Mouse (Mus musculus) hematopoietic stem cell, adult 5-6 weeks (primary cell): ENCODE measurements around the gene Lypd6. TPM values are rescaled to one million over a fixed set of nuclear protein-coding genes. Genes with fewer than 3 reads are reported as not detected.

Experiments used
- ATAC-seq, 2 experiments: fragments of 125-278 bp in 1 of 2; replicated peaks in 1 of 2; 2 replicates each; pipeline ENCODE4 v1.8.0; 2016 to 2017; ENCODE audit warnings: inconsistent platforms in 2 of 2, mild to moderate bottlenecking in 2 of 2, moderate number of reproducible peaks in 2 of 2, low read depth in 1 of 2, moderate TSS enrichment in 1 of 2; ENCODE audit not compliant: low FRiP score in 2 of 2, poor library complexity in 2 of 2, severe bottlenecking in 2 of 2, insufficient read depth in 1 of 2, low TSS enrichment in 1 of 2
- total RNA-seq: library from RNA; stranded (forward); fragments of 172-1452, 232-1000 nt; gene quantifications from 2 replicates; pipeline ENCODE4 v1.2.3, GENCODE M21; 2017

The Lypd6 gene
- total RNA-seq, 1 experiment from 2014 or later = 1.0 TPM

DNA sequence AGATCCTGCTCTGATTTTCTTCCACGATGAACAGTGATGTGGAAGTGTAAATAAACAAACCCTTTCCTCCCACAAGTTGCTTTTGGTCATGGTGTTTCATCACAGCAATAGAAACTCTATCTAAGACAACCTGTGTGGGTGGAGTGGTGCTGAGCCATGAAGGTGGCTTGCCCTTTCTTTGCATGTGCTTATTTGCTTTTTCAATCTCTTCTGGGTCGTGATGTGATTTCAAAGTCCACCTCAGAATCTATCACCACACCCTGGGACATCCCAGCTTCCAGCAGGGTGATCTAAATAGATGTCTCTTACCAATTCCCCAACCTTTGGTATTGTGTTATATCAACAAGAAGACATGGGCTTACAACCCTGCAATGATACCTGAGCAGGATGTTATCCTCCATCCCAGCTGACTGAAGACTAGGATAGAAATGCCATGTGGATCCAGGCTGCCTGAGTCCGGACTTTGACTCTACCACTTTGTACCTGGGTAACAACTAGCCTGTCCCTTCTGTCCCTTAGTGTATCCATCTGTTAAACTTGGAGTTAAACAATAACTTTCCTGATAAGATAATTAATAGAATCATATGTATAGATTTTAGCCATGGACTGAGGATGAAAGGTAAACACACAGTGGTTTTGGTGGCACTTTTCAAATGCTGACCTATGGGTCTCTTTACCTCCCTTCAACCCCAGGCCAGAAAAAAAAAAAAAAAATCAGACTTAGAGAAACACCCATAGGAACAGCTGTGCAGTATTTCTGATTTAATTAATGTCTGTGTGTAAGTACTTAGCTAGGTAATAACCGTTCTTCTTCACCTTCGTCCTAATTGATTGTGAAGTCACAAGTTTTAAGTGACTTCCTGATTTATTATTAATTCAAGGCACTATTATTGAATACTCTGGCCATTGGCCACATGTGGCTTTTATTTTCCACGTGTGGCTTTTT, 83.3 kb downstream of the Lypd6 start:
- ATAC-seq = no peak

DNA sequence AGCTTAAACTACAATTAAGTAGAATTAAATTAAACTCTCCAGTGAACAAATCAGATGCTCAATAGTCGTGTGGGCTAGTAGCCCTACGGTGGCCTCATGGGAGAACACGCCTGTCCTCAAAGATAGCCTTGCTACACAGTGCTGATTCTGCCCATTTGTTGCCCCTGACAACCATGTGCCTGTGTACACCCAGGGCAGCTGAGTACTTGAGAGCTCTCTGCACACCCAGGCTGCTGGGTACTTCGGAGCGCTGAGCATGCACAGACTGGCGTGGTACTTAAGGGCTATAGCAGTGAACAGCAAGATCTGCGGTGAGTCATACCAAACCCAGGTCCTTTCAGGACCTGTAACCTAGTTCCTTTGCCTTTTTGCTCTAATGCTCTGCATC, 84.0 kb downstream of the Lypd6 start:
- ATAC-seq = no peak

DNA sequence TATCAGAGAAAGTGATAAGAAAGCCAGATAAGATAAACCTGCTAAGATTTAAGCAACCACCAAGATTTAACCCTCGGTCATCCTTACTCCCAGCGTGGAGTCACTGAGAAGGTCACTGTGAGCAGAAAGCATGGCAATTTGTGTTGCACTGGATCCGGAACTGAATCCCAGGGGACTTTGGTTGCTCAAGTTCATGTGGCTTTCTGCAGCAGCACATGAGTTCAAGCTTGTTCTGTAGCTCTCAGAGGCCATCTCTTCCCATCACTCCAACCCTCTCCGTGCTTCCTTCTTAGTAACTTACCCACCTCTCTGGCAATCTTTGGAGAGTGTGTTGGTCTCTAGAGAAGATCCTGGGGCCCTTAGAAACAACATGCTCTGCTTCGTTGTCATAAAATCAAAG, 84.6 kb downstream of the Lypd6 start:
- ATAC-seq = no peak

DNA sequence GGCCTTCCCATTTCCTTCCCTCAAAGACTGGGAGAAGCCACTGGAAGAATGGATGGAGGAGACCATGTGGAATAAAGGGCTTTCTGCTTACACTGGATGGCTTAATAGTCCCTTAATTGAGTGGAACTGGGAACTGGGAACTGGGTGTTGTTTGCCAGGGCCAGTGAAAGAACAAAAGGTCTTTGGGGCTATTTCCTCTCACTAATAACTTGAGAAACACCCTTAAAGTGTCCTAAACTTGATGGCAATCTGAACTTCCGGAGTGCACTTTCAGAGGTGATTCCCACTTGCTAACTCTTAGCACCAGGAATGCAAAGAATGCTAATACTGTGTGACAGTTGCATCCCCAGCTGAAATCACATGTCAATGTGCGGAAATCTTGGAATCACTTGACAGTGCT, 85.2 kb downstream of the Lypd6 start:
- no peak for ATAC-seq

DNA sequence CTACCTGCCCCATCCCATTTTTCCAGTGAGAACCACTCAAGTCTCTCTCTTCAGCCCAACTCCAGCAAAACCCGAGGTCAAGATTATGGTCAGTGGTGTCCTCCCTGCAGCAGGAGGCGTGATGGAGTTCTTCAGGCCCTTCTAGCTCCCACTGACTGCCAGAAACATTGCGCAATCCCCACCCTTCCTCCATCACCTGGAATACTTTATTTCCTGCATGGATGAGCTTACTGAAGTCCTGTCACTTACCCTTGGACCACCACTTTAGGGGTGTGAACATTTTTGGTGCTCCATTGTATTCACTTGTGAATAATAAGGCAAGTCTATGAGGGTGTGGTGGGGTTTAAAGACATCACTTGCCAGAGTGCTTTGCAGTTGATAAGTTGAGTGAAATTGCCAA, 85.7 kb downstream of the Lypd6 start:
- ATAC-seq = no peak

DNA sequence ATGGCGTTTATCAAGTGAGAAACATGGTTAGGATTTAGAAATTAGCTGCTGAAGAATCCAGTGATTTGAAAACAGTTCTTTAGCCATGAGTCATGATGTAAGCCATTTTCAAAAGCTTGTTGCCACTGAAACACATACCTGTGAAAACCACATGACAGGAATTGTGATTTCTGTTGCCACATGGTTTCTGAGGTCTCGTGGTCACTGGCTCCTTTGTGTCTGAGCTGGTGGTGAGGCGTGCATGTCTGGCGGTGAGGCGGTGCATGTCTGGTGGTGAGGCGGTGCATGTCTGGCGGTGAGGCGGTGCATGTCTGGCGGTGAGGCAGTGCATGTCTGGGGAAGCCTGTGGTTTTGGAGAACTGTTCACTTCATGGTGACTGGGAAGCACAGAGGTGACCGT, 89.8 kb downstream of the Lypd6 start:
- ATAC-seq = no peak

DNA sequence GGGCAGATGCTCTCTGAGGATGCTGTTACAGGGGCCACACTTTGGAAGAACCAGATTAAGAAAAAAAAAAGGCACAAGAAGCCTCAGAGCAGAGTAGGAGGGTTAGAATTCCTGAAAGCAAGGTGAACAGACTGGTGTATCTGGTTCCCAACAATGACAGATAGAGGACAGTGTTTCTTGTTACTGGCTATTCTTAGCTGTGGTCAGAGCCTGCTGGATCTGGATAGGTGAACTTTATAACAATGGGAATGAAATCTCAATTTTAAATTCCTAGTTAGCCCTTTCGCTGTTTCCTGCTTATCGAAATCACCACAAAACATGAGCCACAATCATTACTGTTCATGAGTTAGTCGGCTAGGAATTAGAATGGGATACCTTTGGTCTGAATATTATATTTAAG, 93.8 kb downstream of the Lypd6 start:
- ATAC-seq = no peak

DNA sequence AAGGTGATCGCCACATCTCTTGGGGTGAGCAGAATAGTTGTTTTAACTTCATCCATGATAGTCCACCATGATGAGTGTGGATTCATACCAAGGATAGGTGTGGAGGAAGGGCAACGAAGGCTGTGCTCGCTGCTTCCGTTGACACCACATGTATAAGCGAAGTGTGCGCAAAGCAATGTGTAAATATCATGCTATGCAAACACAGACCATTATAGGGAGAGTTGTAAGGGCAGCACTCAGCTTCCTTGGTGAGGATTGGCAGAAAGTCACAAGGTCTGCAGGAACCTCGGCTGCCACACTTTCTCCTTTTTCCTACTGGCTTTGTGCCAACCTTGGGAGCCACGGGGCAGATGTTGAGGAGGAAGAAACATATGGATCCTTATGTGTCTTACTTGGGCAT, 97.4 kb downstream of the Lypd6 start:
- no peak for ATAC-seq

DNA sequence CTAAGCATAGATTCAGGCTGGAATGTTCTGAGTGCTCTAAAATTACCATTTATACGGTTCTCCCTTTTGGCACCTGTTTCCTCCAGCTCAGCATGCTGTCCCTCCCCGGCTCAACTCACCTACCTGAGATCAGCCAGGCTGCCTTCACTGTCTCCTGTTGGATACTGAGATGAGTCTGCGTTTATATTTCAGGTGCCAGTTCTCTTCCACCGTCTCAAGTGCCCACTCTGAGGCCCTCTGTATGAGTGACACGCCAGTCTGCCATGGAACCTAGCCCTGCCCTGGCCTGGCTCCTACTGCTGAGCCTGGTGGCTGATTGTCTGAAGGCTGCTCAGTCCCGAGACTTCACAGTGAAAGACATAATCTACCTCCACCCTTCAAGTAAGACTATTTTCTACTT, 99.0 kb downstream of the Lypd6 start:
- no peak for ATAC-seq

DNA sequence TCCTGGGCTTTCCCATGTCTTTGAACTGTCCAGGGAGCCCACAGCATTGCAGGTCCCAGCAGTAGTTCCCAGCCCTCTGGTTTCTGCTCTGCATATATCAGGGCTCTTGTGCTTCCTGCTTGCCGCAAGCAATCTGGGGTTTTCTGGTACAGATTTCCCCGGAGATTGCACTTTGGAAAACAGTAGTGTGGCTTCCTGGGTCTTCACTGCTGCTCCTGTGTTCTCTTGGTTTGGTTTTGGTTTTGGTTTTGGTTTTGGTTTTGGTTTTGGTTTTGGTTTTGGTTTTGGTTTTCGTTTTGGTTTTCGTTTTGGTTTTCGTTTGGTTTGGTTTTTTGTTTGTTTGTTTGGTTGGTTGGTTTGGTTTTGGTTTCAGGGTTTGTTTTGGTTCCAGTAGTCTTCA, 99.9 kb downstream of the Lypd6 start:
- no peak for ATAC-seq

DNA sequence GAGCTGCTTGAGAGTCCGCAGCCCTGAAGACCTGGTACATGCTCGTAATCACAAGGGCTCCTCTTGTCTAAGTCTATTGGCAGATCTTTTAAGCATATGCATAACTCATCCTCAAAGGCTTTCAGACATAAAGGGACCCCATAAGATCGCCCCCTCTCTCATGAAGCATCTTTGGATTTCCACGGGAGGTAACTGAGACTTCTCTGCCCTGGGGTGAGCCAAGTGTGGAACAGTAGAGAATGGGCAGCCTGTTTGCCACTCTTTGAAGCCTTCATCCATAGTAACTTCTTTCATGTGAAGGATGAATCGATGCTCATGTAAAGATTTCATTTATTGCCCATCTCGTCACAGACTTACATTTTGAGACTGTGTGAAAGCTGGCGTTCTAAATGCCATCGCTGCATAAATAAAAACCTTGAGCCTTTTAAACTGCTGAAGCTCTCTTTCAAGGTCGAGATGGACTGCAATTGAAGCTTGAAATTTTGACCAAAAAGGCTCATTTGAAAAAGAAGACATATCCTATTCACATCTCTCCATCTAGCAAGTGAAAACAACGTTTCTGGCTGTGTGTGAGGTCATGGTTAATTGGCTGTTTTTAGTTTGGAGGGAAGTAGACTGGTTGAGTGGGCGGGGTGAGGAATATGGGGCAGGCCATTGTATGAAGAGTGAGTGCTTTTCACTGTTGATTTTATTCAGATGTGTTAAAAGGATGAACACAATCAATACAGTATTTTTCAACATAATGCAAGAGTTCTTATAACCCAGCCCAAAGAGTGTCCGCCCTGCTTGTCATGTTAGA, 107.7 kb downstream of the Lypd6 start:
- no peak for ATAC-seq

DNA sequence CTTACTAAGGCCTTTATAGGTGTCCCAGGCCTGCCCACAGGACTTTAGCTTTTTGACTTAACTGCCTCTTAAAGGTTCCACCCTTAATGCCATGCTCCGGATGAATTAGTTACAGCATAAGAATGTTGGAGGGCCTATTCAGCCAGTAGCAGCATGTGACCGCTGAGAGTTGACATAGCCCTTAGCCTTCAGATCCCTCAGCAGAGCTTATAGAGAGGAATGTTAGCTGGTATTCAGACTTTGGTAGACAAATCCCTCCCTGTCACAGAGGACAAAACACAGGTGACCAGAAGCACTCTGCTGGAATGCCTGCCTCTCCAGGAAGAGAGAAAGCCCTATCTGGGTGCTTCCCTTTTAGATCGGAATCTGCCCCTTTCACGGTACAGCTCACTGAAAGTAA, 109.5 kb downstream of the Lypd6 start:
- no peak for ATAC-seq

DNA sequence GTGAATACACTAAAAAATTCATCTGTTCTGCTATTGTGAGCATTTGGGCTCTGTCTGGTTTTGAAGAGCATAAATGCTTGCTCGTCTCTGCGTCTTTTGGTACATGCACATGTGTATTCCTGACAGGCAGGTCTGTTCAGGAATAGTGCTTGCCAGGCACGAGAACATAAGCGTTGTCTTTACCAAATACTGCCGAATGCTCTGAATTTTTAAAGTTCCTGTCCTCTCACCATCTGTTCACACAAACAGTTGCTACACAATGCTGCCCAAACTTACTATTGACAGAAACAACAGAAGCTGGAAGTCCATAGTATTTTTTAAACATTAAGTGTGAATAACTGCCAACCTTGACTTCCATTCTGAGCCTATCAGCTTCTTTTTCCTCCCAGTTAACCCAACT, 112.9 kb downstream of the Lypd6 start:
- ATAC-seq = no peak

DNA sequence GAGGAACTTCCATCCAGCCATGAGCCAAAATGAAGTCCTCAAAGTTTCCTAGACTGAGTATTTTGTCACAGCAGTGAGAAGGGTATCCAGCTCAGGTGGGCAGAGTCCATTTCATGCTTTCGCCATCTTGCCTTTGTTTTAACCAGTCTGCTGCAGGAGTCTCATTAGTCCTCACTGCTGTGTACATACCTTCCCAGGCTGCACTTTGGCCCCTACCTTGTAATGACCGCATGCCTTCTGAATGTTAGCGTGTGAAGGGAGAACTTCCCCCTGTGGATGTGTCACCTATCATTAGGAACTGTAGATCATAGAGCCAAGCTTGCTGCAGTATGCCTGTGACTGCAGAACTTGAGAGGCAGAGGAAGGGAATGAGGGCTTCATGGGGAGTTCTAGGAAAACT, 114.2 kb downstream of the Lypd6 start:
- ATAC-seq = no peak

DNA sequence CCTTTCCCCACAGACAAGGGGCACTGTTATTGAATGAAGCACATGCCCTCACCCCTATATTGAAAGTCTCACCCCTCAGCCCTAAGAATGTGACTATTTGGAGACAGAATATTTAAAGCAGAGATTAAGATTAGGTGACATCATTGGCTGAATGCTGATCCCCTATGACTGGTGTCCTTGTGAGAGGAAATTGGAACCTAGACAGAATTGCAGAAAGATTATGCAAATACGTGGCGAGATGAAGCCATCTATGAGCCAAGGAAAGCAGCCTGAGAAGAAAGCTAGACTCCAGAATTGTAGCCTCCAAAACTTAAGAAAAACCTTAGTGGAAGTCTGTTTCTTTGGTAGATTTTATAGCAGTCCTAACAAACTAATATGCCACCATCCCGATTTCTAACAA, 115.1 kb downstream of the Lypd6 start:
- no peak for ATAC-seq

DNA sequence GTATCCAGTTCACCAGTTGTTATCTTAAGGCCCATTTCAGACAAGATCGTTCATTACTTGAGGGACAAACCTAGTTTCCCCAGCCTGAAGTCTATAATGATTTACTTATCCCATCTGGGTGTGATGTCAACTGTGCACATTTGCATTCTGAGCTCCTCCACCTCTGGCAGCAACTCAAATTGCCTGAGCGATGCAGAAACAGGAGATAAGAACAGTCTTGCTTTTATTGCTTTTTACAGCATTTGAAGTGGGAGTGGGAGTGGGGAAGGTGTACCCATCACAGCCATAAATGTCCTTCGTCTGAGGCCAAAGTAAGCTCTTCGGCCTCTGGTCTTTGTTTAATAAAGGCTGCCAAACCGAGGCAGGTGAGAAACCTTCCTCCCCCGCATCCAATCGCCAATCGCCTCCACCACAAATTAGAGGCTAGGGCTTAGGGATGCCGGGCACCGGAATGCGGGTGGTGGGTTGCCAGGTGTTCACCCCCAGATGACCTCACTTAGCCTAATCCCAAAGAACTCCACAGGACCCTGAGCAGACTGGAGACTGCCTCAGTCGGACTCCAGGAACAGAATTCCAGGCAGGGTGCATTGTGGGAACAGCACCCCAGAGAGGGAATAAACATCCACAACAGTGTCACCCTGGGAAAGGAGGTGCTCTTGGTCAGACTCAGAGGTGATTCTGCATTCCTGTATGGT, 120.6 kb downstream of the Lypd6 start:
- no peak for ATAC-seq

DNA sequence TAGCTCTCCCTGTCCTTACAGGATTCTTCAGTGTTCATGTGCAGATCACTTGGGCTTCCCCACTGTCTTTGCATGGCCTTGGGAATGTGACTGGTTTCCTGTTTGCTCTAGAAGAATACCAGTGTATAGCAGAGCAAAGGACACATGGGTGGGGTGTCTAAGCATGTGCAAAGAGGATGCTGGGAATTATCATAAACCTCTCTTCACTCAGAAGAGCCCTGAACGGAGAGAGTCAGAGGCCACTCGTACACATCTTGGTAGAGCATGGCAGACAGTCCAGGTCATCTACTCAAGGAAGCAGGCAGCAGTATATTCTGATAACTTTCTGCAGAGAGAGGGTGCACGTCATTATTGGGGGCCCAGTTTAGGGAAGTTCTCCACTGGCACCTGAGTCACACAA, 122.6 kb downstream of the Lypd6 start:
- no peak for ATAC-seq

DNA sequence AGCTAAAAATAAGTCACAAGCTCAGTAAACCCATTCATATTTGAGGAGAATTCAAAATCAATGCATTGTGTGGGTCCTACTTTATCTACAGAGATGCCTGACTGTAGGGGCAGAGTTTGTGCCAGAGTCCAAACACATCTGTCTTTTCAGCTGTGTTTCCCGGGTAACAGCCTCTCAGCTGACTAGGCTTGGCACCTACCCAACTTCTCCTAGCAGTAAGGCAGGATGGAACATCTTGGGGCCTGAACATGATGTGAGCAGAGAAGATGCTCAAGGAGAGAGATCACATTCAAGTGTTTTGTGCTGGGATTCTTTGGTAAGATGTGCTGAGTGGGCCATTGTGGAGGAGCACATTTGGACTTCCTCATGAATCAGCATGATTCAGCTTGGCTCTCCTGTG, 130.5 kb downstream of the Lypd6 start:
- no peak for ATAC-seq
